Mouse (Mus musculus) R1 (cell line): ENCODE measurements around the gene Xpo5.

Experiments used
- DNase-seq: peaks from one replicate; pipeline ENCODE4 v3.0.0-alpha.2; 2018; ENCODE audit warnings: low read depth, low spot score

The Xpo5 gene

GRCm38 (mm10) chr17:46285407-46285806 is 82.8 kb downstream of the Xpo5 start:
- DNase-seq: no peak

GRCm38 (mm10) chr17:46287678-46288095 is 85.1 kb downstream of the Xpo5 start:
- DNase-seq: peak; percentile 48
